Mouse (Mus musculus): ENCODE measurements around the gene Olfr312.

DNA sequence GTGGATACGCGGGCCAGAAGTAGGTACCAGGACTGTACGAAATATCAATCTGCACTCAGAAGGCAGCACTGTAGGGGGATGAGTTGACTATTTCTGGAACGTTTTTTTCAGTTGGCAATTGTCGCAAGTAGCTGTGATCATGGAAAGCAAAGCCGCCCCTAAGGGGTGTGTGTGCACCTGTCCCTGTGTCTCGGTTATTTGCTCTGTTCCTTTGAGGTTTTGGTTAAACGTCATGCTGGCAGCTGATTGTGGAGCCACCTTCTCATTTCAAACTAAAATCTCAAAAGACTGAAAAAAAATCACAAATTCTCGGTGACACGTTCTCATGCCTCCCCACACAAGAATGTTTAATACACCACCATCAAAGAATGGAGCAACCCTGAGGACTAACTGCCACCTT, 41.4 kb upstream of the Olfr312 start:
- TF ChIP-seq CTCF (IDR thresholded peaks at IDR 0.05; ENCODE audit: borderline replicate concordance, insufficient read depth, low read depth, low read length) (no peak), POLR2A (IDR thresholded peaks at IDR 0.05; ENCODE audit: borderline replicate concordance, insufficient read depth, low read length) (no peak)

Data from cerebellum, adult 2 months (tissue).